Mouse (Mus musculus) thymus, postnatal 10 days (tissue): ENCODE results near the gene Ttf2.

ENCODE experiments used
- DNase-seq, 2 experiments: peaks; one replicate each; pipeline ENCODE4 v3.0.0; 2021; ENCODE audit warnings: low spot score in 2 of 2

The Ttf2 gene

DNA sequence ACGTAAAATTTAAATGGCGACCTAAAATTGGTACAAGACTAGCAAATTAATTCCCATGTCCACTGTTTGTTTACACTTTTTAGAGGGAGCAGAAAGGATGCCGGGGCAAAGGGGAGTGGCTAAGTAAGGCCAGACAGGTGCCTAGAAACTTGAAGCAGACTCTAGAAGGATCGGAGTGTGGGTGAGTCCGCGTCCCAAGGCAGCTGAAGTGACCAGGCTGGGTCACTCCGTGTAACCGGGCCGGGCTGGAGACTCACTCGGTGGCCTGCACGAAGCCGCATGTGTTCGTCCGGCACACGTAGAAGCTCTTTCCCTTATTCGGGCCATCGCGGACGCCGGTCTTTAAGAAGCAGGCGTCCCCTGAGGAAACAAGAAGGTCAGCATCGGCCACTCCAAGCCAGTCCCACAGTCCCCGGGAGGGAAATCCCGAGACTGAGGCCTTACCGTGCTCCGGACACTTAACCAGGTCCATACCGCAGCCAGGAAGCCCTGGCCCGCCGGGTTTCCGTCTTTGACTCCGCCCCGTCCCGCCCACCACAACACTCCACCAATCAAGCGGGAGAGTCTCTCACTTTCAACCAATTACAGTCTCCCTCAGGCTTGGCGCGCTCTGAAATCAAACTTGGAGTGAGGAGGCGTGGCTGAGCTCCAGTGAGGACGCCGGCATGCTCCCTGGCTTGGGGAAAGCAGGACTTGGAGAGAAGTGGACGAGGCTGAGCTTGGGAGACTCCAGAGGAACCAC, at the start of gene Ttf2:
Gene Ttf2, minus strand, starts transcription at position 488 of the 742 bp plus-strand sequence.
- DNase-seq, result peak; percentile 84 to 92

DNA sequence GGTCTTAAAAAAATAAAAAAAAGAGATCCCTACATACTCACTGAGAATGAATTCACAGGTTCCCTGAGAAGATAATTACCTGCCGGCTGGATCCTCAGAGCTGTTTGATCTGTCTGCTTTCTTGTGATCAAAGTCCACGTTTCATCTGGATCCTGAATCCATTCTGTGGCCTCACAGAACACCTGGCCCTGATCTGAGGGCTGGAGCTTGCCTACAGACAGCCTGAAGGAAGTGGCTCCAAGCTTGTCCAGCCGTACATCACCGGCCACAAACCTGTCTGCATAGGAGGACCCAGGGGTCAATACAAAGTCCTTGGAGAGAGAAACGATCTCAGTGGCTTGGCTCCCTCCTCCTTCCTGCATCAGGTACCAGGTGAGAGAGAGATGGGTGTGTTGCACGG, 49.0 kb upstream of the Ttf2 start:
- DNase-seq, result no peak

DNA sequence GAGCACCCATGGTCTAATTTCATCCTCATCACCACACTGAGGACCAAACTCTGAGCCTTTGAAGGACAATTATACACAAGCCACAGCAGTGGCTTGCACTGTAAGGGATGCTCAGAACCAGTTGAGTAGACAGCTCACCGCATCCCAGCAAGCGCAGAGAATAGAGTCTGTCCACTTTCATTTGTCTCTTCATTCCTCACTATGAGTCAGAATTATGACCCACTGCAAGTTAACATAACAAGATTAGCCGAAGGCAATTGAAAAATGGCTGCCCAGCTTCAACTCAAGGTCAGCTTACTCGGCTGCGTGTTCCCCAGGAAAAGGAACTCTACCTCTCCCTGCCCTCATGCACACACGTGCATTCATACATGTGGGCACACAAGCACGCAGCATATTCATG, 46.6 kb upstream of the Ttf2 start:
- no peak for DNase-seq

DNA sequence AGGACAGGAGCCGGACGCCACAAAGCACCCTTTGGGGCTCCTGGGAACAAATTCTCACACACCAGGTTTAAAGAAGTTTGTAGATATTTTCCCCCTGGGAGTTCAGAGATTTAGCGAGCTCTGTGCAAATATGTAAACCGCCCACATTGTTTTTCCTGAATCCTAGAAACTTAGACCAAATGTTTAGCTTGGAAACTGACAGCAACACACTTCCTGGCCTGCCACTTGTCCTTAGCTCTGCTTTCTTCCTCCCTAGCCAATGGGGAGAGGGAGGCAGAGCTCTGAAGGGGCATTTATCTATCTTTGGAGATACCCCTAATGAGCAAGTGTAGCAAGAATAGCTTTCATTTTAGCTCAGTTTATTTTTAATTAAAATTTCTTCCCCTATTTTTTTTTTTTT, 45.8 kb upstream of the Ttf2 start:
- no peak for DNase-seq

DNA sequence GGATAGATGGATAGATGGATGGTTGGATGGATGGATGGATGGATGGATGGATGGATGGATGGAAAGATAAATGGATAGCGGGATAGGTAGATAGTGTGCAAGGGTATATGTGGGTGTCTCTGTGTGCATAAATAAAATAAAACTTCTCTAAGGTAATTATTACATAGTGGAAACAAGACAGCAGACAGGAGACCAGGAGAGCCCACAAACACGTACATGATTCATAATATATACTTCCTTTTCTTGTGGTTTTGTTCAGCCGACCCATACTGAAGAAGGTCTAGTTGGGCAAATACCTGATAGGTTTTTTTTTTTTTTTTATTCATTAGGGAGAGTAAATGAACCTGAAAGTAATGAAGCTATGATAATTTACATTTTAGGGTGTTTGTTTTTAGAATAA, 44.1 kb upstream of the Ttf2 start:
- DNase-seq, result no peak

DNA sequence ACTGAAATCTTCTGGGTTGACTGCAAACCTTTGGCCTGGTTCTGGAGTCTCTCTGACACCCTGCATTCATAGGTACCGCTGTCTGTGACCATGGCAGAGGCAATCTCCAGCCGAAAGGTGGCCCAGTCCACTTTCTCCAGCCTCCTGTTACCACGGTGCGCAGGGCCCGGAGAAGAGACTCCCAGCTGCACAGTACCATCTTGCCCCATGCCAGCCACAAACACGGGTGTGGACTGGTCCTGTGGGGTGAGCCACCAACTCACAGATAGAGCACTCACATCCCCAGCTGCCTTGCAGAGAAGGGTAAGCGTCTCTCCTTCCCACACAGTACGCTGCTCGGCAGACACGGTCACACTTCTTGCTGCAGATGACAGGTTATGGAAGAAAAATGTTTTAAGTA, 43.5 kb upstream of the Ttf2 start:
- DNase-seq, result no peak

DNA sequence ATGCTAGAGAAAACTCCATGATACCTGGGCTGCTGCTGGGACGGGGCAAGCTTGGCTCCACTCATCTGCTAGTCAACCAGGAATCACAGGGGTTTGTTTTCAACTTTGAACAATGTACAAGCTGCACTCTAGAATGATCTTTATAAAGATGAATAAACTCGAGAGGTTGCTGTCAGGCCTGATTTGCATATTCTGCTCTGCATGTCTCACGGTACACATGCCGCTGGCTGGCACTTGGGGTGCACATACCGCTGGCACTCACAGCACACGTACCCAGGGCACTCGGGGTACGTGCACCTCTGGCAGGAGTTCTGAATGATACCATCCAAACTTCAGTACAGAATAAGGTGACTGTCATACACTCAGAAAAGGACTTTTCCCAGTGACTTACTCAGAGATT, 43.1 kb upstream of the Ttf2 start:
- DNase-seq, result no peak

DNA sequence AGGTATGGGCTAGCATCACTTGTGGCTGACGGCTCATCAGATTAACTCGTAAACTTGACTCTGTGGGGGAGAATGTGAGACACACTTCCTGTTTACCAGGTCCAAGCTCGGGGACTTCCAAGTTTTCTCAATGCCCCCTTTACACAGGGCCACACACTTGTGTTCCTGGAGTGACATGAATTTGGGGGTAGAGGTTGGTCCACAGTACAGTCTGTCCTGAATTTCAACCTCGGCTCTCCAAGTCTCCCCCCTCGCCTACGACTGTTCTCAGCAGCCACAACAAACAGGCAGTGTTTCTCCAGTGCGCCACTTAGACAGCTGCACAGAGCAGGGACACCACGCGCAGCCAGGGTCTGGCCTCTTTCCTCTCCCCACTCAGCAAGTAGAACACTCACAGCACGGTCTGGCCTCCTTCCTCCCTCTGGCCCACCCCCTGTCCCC, 42.7 kb upstream of the Ttf2 start:
- peak; percentile 65 for DNase-seq

DNA sequence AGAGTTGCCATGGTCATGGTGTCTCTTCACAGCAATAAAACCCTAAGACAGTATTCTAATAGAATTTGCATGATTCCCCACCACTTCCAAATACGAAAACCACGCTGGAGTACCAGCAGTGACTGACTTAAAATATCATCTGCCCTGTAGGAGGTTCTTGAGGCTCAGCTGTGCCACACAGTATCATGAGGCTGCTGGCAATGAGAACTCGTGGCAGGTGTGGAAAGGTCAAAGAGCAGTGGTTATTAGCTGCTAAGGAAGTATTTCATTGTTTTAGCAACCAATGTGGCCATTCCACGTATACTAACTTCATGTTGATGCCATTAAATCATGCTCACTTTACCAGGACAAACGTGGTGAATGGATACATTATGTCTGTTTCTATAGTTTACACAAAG, 41.7 kb upstream of the Ttf2 start:
- no peak for DNase-seq

DNA sequence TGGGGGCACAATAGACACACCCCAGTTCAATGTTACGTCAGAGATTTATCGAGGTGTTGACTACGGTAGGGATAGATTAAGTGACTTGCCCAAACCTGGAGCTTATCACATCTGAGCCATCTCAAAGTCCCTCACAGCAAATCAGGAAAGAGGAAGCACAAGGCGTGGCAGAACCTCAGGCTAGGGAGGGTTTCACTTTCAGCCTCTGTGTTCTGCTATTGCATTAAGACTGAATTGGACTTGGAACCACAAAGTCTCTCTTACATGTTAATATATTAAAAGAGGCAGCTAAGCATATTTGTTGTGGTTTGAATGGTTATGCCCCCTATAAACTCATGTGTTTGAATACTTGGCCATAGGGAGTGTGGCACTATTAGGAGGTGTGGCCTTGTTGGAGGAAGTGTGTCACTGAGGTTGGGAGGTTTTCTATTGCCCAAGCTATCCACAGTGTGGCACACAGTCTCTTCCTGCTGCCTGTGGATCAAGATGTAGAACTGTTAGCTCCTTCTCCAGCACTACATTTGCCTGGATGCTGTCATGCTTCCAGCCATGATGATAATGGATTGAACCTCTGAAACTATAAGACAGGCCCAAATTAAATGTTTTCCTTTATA, 41.2 kb upstream of the Ttf2 start:
- DNase-seq, result no peak

DNA sequence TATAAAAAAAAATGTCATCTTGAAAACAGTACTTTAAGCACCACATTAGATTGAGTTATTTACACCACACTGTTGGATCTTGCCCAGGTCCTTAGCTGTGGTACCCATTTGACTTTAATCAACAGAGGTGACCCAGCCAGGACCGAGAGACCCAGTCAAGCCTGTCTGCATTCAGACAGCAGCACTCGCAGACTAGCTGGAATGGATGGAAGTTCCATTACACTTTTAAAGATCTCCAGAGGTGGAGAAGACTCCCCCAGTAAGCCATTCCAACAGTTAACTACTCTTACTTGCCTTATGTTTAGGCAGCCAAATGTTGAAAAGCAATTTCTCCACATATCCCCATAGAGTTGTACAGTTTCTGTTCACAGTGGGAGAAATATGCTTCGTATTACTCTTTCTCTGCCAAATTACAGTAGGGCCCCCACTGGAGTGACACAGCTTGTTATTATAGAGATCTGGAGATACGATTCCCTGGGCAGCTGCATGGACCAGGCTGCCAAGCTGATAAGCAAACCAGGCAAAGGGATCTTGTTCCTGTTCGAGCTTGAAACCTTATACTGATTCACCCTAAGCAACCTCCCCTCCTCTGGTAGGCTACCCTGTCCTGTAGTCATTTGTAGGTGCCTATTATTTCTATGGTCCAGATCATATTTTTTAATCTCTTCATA, 37.8 kb upstream of the Ttf2 start:
- DNase-seq, result no peak

DNA sequence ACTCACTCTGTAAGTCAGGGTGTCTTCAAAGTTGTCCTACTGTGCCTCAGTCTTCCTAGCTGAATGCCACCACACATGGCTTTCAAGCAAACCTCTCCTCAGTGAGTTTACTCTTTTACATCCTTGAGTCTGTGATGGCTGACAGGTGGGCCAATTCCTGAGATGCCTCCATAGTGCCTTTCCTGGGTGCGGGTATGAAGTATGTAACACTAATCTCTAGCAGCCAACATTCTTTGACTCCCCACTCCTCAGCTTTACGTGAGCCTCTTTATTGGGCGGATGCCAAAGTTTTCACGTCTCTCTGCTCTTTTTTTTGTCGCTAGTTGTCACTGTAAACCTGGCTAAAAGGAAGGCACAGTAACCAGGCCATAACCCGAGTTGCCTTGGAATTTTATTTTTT, 35.9 kb upstream of the Ttf2 start:
- DNase-seq, result no peak

DNA sequence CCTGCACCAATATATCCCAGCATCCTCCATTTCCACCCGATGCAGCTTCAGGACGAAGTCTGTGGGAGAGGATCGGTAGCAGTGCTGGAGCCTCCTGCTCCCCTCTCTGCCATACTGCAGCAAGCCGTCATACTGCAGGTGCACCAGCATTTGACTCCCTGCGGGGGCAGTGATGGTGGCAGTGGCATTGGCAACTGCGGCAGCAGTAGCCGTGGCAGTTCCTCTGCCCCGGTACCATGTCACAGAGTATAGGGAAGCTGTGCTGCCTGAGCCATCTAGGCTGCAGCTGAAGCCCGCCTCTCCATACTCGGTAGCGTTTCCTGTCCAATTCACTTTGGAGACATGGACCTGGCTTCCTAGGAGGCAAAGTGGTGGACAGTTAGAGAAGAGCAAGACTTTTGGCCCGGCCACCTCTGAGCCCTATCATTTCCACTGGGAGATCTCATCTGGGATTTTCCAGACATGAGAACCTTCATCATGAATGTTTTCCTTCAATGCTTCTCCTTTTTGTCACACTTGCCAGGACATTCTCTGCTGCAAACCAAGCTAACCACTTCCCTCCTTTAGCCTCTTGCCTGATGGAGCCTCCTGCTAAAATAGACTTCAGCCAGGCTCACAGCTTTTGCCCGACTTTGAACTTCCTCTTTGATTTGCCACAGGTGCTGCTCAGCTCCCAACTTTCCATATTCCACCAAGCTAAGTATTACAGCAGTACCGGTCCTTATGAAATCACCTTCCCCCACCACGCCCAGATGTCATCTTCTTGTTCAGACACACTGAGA, 34.3 kb upstream of the Ttf2 start:
- no peak for DNase-seq

DNA sequence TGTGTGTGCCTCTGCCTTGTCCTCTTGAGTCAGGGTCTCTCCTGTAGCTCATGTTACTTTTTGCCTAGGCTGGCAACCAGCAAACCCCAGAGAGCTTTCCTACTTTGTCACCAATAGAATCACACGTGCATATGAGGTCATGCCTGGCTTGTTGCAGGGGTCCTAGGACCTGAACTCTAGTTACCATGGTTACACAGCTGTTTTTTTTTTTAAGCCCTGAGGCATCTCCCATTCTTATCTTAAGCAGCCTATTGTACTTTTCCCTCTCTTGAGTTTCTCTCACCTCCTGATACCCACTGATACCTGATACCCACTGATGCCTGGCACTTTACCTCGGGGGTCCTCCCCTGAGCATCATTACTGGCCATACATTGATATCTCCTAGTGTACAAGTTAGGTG, 30.3 kb upstream of the Ttf2 start:
- no peak for DNase-seq

DNA sequence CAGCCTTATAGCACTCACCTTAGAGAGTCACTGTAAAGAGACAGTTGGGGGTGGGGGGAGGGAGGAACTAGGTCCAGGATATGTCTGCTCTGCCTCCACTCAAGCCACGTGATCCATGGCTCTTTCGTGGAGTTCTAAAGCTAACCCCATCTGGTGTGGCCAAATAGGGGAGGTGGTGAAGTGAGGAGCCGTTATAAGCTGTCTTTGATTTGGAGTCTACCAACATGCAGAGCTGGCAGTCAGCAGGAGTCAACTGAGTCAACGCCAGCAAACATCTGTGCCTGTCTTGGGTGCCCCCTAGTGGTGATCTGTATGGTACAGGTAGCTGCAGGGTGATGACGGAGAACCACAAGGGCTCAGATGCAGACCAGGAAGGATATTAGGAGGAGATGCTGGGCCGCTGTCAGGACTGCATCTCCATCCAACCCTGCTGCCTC, 29.5 kb upstream of the Ttf2 start:
- DNase-seq, result peak; percentile 81 to 96

DNA sequence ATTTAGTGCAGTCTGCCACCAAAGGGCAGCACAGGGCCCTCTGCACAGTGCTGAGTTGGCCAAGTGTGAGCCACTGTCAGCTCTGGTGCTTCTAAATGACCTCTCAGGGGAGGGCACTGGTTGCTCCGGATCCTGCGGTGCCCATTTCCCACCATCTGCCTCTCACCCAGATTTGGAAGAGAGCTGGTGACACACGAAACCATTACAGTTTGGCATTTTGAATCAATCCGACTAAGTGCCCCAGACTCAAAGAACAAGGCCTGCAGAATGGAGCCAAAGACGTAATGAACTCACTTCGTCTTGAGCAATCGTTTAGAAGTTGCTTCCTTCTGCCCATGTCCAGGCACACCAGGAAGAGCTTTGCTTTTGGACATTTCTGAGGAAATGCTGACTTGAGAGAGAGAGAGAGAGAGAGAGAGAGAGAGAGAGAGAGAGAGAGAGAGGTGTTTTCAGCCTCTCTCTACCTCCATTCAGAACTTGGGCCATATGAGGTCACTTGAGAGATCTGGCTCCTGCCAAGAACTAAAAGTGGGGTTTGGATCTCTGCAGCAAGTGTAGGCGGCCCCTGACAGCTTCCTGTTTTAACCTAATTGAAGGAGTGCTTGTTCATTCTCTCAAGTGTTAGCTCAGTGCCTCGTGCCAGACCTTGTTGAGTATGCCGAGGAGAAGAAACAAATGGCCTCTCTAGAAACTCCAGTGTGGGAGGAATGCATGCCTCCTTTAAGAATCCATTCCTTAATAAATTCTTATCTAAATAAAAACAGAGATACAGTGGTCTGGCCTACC, 28.5 kb upstream of the Ttf2 start:
- DNase-seq, result no peak

DNA sequence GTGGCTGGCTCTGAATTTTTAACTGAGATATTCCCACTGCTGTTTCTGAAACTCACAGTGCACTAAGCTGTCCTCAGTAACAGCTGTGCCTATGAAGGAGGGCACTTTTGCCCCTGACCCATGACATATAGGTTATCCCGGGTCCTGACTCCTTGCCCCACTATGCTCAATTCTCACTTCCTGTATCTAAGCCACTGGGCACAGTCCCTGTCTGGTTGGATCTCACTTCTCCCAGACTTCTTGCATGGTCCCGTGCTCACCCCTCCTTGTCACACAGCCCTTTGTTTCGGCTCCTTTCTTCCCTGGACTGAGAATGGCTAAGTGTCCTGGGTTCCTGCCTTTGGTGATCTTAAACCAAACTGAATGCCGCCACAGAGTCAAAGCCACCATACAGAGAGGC, 24.8 kb upstream of the Ttf2 start:
- no peak for DNase-seq

DNA sequence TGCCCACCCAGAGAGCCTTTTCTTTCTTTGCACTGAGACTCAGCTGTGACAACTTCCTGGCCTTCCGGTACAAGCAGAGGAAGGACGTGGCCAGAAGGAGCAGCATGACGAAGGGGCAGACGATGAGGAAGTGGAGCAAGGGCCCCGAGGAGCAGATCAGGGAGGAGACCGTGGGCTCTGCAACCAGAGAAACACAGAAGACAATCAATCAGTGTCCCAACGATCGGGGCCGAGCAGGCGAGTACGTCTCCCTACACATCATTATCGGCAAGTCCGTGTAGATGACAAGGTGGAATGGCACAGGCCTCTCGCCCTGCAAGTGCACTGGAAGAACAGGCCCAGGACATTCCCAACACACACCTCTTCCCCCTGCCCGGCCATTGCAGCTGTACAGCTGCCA, 24.3 kb upstream of the Ttf2 start:
- DNase-seq, result peak; percentile 50 to 54

DNA sequence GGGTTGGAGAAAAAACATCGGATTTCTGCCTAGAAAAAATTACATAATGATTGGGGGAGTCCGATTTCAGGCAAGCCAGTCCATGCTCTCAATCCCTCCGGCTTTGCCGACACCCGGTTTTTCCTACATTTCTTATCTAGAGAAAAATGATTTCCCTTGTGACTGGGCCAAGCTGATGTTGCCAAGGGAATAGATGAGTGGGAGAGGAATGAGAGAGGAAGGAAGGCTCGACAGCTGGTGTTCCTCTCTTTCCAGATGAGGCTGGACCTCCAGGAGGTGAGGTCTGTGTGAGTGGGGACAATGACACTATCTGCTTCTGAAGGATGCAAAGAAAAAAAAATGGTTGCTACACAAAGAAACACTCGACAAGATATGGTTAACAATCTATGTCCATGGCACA, 23.7 kb upstream of the Ttf2 start:
- DNase-seq, result no peak

DNA sequence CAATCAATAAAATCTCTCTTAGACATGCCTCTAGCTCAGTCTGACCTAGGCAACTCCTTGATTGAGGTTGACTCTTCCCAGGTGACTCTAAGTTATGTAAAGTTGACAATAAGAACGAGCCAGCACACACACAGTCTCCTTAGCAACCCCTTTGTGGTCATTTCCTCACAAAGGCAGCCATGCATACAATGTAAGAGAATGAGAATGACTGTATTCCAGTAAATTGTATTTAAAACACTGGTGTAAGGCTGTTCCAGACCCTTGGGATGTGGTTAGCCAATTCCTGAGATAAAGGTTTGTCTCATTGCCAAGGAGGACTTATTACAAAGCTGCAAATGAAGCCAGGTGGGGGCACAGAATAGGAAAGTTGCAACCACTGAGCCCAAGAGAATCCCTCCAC, 20.8 kb upstream of the Ttf2 start:
- no peak for DNase-seq

DNA sequence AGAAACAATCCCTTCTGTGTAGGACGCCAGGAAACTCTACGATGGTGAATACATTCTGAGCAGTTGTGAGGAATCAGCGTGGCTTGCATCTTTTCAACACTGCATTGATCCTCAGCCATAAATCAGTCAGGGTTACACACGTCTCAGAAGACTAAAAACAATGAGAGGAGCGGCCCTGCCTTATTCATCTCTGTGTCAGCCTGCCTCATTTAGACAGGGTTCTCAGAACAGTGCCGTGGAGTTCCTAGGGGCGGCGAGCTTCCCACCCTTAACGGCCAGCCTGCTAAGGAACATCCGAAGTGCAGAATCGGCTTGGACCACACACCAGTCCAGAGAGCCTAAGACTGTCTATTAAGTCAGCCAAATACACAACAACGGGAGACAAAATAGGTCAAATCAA, 20.0 kb upstream of the Ttf2 start:
- no peak for DNase-seq

DNA sequence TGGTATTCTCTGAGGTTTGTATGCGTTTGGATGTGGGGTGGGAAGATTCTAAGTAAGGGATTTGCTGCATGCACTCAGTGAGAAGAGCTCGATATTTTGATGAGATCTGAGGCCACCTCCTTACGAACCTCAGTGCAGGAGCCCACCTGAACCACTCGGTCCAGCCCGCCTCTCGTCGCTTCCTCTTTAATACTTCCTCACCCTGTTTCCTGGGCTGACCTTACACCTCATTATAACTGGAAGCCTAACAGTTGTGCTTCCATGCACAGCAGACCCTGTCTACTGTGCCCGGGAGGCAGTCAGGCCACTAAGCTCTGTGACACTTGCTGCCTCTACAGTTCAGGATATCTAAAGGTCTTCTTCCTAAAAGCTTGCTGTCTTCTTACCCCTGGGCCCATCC, 9.8 kb upstream of the Ttf2 start:
- no peak for DNase-seq
